Mouse (Mus musculus): ENCODE measurements around the gene Dus1l. TPM values are rescaled to one million over a fixed set of nuclear protein-coding genes. Genes with fewer than 3 reads are reported as not detected.
"Not testable (repeated sequence)": the region's sequence is repeated elsewhere in the genome, so short reads cannot be mapped to it uniquely, and the experiment has no call there.

Gene Dus1l
- total RNA-seq (2021), result 64.5 and 70.5 TPM in 2 replicates
- long read RNA-seq, experiment 1, partial matches to known transcripts, result 7 of 153 reads
- long read RNA-seq, experiment 1, other reads (novel, unspliced or antisense), result 146 of 153 reads
- long read RNA-seq, experiment 2, partial matches to known transcripts, result 12 of 122 reads
- long read RNA-seq, experiment 2, other reads (novel, unspliced or antisense), result 109 of 122 reads

- DNase-seq, result peak; percentile 98
Observed at GRCm38 (mm10) chr11:120795756-120796613, at the start of gene Dus1l. Gene Dus1l, minus strand, starts transcription at chr11:120796403.

GRCm38 (mm10) chr11:120844329-120844728, 48.1 kb upstream of the Dus1l start:
- DNase-seq, result no peak

- no peak for DNase-seq
Observed at GRCm38 (mm10) chr11:120833555-120834280, 37.5 kb upstream of the Dus1l start.

DNA sequence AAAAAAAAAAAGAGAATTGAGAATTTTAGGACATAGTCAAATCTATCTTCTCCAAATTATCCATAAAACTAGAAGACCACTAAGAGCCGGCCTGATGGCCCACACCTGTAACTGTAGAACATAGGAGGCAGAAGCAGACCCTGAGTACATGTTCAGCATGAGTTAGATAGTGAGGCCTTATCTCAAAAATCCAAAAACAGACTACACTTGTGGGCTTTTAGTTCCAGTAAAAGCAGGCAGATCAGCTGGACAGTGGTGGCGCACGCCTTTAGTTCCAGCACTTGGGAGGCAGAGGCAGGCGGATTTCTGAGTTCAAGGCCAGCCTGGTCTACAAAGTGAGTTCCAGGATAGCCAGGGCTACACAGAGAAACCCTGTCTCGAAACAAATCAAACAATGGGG, 36.8 kb upstream of the Dus1l start:
- not testable (repeated sequence) for DNase-seq

GRCm38 (mm10) chr11:120831659-120832440, 35.6 kb upstream of the Dus1l start:
- DNase-seq, result no peak

- peak; percentile 78 for DNase-seq
Observed at GRCm38 (mm10) chr11:120830686-120831085, 34.5 kb upstream of the Dus1l start.

DNA sequence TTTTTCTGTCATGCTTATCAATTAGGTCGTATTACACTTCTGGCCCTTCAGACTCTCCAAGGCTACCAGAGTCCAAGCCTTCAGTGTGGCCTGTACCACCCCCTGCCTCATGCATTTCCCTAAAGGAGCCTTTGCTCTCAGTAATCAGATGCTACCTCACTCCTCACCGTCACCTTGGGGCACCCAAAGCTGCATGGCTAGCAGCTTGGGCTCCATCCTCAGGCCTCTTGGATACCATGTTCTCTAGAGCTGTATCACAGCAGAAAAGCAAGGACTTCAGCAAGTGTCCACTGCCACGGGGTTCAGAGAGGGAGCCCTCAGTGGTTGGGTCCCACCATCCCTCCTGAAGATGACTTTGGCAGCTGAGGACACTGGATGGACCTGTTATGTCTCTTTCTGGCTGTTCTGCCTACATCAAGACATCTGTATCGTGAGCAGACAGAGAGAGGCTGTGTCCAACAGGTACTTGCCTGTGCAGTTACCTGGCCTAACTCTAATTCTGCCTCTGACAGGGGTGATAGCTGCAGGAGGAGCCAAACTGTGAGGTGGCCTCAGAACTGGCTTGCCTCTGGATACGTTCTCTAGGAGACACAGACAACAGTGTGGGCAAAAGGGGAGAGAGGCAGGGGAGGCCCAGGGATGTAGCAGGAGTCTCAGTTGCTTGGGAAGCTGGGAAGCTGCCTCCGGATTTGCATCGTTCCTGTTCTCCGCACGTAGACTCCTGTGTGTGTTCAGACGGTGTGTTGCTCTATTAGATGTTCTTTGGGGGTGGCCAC, 33.7 kb upstream of the Dus1l start:
- DNase-seq, result no peak

- DNase-seq, result no peak
Observed at GRCm38 (mm10) chr11:120828416-120828815, 32.2 kb upstream of the Dus1l start.

GRCm38 (mm10) chr11:120826016-120826953, 30.1 kb upstream of the Dus1l start:
- no peak for DNase-seq

DNA sequence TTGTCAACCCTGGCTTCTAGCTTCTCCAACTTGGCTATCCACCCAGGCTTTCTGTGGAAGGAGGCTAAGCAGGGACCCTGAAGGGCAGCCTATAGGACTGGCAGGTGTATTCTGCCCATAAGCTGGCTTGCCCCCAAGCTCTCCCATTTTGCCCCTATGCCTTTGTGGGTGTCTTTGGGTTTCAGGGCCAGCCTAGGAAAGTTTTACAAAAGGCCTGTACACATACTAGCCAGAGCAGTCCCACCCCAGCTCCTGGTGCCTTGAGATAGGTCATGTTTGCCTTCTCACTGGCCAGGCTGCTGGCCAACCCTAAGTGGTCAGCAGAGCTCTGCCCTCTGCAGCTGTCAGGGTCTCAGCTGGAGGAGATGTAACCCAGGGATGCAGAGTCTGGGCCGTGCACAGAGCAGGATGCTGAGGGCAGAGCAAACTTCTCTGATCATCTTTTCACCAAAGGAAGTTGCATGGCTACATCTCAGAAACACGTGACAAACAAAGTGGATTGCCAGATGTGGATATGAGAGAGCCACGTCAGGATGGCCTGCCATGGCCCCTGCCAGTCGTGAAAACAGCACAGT, 29.2 kb upstream of the Dus1l start:
- no peak for DNase-seq

- no peak for DNase-seq
Observed at GRCm38 (mm10) chr11:120824787-120825288, 28.6 kb upstream of the Dus1l start.

GRCm38 (mm10) chr11:120823956-120824786, 28.0 kb upstream of the Dus1l start, which contains the start of gene Fasn:
Gene Fasn, minus strand, starts transcription at chr11:120824547.
- DNase-seq, result peak; percentile 99

DNA sequence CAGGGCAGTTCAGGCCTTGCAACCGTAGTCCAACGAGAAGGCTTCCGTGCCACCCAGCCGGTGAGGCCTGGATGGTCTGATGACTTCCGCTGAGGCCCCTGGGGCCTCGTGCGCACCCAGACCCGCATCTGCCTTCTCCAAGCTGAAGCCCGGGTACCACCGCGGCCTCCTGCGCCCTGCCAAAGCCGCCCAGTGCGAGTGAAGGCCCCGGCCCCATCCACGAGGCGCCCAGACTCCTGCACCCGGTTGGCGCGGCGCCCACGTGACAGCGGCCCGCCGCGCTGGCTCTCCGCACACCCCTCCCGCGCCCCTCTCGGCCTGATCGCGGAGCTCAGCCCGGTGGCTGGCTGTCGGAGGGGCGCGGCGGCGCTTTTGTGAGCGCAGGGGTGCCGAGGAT, 27.3 kb upstream of the Dus1l start:
- peak; percentile 80 for DNase-seq

DNA sequence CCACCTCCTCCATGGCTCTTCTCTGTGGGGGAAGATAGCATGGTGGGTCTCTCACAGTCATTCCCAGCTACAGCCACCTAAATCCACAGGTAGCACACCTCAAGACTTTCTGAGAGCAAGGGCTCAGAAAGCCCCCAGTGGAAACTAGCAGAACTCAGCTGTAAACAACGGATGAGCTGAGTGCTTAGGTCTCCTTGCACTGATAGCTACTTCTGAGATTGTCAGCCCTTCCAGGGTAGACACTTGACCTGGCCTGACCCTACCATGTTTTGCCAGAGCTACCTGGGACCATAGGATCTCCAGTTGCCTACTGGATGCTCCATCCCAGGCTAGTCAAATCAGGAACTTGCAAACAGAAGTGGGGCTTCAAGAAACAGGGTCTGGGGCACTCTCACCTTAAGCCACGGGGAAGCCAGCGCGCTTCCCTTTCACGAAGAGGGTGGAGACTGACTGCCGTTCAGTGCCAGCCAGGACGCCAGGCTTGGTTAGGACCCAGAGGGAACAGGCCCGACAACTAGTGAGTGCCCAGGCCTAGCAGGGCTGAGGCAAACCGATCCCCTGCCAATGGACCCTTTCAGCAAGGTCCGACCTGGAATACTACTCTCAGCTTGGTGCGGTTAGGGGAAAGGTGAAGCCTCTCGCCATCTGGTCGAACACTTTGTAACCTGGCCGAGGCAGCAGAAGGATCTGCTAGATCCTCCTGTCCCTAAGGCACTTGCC, 26.8 kb upstream of the Dus1l start:
- peak; percentile 63 for DNase-seq

DNA sequence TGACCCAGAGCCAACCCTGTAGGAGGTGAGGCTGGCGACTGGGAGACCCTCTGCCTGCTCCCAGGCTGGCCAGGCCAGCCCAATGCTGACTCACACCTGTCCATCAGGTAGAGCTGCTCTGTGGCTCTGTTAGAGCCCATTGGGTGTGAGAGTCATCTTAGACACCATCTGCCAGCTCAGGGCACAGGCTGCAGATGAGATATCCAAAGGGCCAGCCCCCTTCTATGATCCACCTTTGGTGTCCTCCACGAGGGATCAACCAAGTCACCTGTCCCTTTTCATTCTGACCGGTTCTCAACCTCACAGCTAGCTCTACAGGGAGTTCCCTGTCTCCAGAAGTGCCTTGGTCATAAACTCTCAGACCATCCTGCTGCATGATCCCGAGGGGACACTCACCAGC, 26.1 kb upstream of the Dus1l start:
- no peak for DNase-seq

- DNase-seq, result no peak
Observed at GRCm38 (mm10) chr11:120821076-120821922, 25.1 kb upstream of the Dus1l start.

DNA sequence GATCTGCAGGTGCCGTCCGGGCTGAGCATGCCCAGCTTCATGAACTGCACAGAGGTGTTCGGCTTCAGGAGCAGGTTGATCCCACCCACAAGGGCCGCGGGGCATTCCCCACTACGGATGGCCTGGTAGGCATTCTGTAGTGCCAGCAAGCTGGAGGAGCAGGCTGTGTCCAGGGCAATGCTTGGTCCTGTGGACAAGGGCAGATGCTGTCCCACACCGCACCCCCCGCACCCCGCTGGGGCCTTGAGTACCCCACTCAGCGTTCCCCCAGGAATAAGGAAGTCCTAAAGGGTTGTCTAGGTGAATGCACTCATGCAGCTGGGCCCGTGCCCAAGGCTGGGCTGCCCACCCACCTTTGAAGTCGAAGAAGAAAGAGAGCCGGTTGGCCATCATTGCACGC, 24.3 kb upstream of the Dus1l start:
- no peak for DNase-seq

Data from adrenal gland, postnatal 14 days (tissue).